Mouse (Mus musculus): ENCODE measurements around the gene Itk. TPM values are rescaled to one million over a fixed set of nuclear protein-coding genes. Genes with fewer than 3 reads are reported as not detected.

Gene Itk
- polyA plus RNA-seq (2014; fragmentation: Illumina TruSeq; extraction: RNeasy Lipid Tissue Mini Kit (QIAGEN cat#74804); ENCODE audit: low read depth, low replicate concordance), result 0.23 TPM

DNA sequence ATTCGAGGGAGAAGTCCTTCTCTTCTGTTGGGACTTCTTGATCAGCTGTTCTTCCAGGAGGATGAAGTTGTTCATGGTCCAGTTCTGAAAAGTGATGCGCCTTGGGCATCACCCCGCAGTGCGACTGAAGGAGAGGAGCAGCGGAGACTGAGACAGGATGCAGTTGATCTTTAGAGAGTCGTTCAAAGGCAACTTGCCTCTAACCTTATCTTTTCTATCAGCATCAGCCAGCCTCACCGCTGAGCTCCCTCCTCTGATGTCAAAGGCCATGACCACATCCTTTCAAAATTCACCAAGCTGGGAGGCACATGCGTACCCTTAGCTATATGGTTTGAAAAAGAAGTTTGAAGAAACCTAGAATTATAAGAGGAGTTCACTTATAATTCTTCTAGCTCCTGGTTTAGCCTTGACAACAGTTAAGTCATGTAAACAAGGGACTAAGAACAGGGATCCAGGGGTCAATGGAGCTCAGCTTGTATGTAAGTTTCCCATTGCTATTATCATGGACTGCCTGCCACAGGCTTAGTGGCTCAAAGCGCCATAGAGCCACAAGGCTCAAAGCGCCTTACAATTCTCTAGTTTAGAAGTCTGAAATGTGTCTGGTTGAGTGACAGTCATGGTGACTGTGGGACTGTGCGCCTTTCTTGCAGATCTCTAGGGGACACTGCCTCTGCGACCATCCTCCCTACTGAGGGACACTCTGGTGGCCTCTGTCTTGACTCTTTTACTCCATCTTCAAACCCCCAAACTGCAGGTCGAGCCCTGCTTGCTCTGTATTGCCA lies at the start of gene Itk:
TSS of gene Itk (minus strand) at position 180 of the 782 bp plus-strand sequence.

DNA sequence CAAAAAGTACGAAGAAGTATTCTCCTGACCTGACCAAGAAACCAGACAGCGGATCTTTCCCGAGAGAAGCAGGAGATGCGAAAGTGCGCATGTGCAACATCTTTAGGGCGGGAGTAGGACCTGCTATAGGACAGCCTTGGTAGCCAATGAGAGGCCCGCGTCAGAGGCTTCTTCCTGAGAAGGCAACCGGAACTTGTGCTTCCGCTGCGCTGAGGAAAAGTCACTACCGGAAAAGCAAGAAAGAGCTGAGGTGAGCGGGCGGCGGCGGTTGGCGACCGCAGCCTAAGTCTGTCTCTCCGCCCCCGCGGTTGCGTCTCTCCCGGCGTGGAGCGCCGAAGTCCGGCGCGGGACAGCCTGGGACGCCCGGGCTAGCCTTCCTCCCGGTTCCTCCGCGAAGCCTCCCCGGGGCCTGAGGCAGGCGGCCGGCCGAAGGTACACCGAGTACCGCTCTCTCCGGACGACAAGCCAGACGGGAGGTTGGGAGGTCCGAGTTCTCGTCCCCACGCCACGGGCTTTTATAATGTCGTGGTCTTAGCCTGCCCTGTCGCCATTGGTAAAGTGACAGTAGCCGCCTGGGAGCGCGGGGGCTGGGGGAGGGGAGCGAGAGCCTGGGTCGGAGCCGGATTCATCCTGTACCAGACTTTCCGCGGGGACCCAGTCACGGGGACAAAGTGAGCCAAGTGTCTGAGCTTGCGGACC lies 47.6 kb upstream of the Itk start, which contains the start of gene Med7:
TSS of gene Med7 (plus strand) at position 166 of the 699 bp plus-strand sequence.

DNA sequence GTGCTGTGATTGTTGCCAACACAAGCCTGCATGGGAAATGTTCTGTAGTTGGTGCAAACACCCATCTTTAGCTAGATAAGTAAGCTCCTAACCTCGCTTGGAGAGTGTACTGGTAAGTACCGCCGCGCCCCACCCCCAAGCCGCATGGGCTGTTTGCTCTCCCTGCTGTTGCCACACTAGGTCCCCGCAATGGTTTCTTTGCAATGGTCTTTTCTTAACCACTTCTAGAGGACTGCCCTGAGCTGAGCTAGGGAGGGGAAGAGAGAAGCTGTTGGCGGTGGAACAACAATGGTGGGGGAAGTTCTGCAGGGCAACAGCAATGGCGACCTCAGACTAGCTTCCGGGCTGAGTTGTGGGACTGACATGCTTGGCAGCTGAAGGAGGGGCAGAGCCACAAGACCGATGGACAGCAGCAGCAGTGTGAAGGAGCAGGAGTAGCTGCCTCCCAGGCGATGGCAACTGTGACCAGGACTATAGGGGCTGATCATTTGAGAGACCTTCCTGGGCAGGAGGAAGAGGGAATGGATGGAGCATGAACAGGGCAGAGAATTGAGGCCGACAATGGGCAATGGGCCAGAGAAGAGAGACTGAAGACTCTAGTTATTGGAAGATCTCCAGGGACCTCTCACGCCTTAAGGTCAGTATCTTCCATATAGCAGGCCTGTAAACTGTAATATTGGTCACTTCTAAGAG lies 7.0 kb upstream of the Itk start, which contains the start of gene Fam71b:
TSS of gene Fam71b (plus strand) at position 393 of the 693 bp plus-strand sequence.

DNA sequence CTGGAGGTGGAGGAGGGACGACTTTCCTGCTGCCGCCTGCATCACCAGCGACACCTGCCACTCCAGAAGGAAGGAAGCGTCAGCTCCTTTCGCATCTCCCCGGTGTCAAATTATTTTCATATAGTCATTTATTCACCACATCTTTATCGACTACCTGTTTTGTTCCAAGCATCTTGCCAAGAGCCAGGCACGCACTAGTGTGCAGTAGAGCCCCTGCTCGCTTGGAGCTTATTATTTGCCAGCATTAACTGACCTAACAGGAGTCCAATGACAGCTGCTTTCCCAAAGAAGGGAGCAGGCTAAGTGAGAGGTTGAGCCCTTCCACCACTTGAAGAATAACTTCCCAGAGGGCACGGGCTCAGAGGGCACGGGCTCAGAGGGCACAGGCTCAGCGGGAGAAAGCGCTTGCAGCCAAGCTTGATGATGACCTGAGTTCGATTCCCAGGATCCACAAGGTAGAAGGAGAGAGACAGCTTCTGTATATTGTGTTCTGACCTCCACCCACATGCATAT lies 76.7 kb downstream of the Itk start, which contains the start of gene Cyfip2:
TSS of gene Cyfip2 (minus strand) at position 337 of the 513 bp plus-strand sequence.

Other genes starting within 250 kb of the Itk start
- not detected for gene Nipal4, start 223.0 kb downstream of the Itk start, polyA plus RNA-seq (2014; fragmentation: Illumina TruSeq; extraction: RNeasy Lipid Tissue Mini Kit (QIAGEN cat#74804); ENCODE audit: low read depth, low replicate concordance)
- gene Fndc9, start 154.0 kb downstream of the Itk start, polyA plus RNA-seq (2014; fragmentation: Illumina TruSeq; extraction: RNeasy Lipid Tissue Mini Kit (QIAGEN cat#74804); ENCODE audit: low read depth, low replicate concordance), result not detected
- gene Cyfip2, start 76.7 kb downstream of the Itk start, polyA plus RNA-seq (2014; fragmentation: Illumina TruSeq; extraction: RNeasy Lipid Tissue Mini Kit (QIAGEN cat#74804); ENCODE audit: low read depth, low replicate concordance), result 88.9 TPM
- not detected for gene Fam71b, start 7.0 kb upstream of the Itk start, polyA plus RNA-seq (2014; fragmentation: Illumina TruSeq; extraction: RNeasy Lipid Tissue Mini Kit (QIAGEN cat#74804); ENCODE audit: low read depth, low replicate concordance)
- gene Med7, start 47.4 kb upstream of the Itk start, polyA plus RNA-seq (2014; fragmentation: Illumina TruSeq; extraction: RNeasy Lipid Tissue Mini Kit (QIAGEN cat#74804); ENCODE audit: low read depth, low replicate concordance), result 145 TPM
- 4.0 TPM for gene Havcr2, start 65.4 kb upstream of the Itk start, polyA plus RNA-seq (2014; fragmentation: Illumina TruSeq; extraction: RNeasy Lipid Tissue Mini Kit (QIAGEN cat#74804); ENCODE audit: low read depth, low replicate concordance)
- not detected for gene Gm12169, start 134.7 kb upstream of the Itk start, polyA plus RNA-seq (2014; fragmentation: Illumina TruSeq; extraction: RNeasy Lipid Tissue Mini Kit (QIAGEN cat#74804); ENCODE audit: low read depth, low replicate concordance)
- not detected for gene BC053393, start 182.0 kb upstream of the Itk start, polyA plus RNA-seq (2014; fragmentation: Illumina TruSeq; extraction: RNeasy Lipid Tissue Mini Kit (QIAGEN cat#74804); ENCODE audit: low read depth, low replicate concordance)
- not detected for gene Dppa1, start 239.7 kb upstream of the Itk start, polyA plus RNA-seq (2014; fragmentation: Illumina TruSeq; extraction: RNeasy Lipid Tissue Mini Kit (QIAGEN cat#74804); ENCODE audit: low read depth, low replicate concordance)

Data from adrenal gland, adult 10 weeks (tissue).